Mouse (Mus musculus): ENCODE measurements around the gene Hoxa13.

GRCm38 (mm10) chr6:52249415-52249738 is 11.3 kb downstream of the Hoxa13 start:
- TF ChIP-seq CTCF (IDR thresholded peaks at IDR 0.05; ENCODE audit: insufficient read depth, low read length) (no peak), POLR2A (IDR thresholded peaks at IDR 0.05; ENCODE audit: borderline replicate concordance, extremely low read depth, low read depth, low read length) (no peak)

All from lung, adult 2 months (tissue).